Mouse (Mus musculus) MEL (cell line): ENCODE results near the gene Cdkn3.

Experiments used
- CTCF ChIP-seq, 3 experiments: IDR thresholded peaks in 2 of 3; conservative IDR thresholded peaks in 1 of 3; 2 replicates each; pipeline ENCODE4 v1.5.1; 2011 to 2012; ENCODE audit warnings: low read length in 3 of 3, low read depth in 2 of 3, mild to moderate bottlenecking in 2 of 3, improper control_type of control experiment in 1 of 3, inconsistent platforms in 1 of 3, mixed read lengths in 1 of 3, moderate library complexity in 1 of 3; ENCODE audit not compliant: control insufficient read depth in 1 of 3, insufficient read depth in 1 of 3, poor library complexity in 1 of 3, severe bottlenecking in 1 of 3
- ELF1 ChIP-seq: IDR thresholded peaks from 2 replicates; pipeline ENCODE4 v1.6.1; 2014; ENCODE audit warnings: low read depth, mild to moderate bottlenecking, inconsistent platforms, low read length, improper control_type of control experiment, moderate library complexity
- HCFC1 ChIP-seq: IDR thresholded peaks from 2 replicates; pipeline ENCODE4 v1.6.1; 2012; ENCODE audit warnings: low read depth, mild to moderate bottlenecking, inconsistent platforms, low read length, improper control_type of control experiment, moderate library complexity
- MAX ChIP-seq: IDR thresholded peaks from 2 replicates; pipeline ENCODE4 v1.6.1; 2011; ENCODE audit warnings: low read length, improper control_type of control experiment
- MEF2A ChIP-seq: IDR thresholded peaks from 2 replicates; pipeline ENCODE4 v1.6.1; 2014; ENCODE audit warnings: low read depth, mild to moderate bottlenecking, inconsistent platforms, low read length, improper control_type of control experiment; ENCODE audit not compliant: poor library complexity, insufficient replicate concordance, severe bottlenecking; ENCODE audit errors: extremely low read depth
- MXI1 ChIP-seq: IDR thresholded peaks from 2 replicates; pipeline ENCODE4 v1.6.1; 2011; ENCODE audit warnings: mild to moderate bottlenecking, low read depth, low read length, improper control_type of control experiment
- MYC ChIP-seq: IDR thresholded peaks from 2 replicates; pipeline ENCODE4 v1.6.1; 2011; ENCODE audit warnings: low read depth, mild to moderate bottlenecking, low read length, improper control_type of control experiment, moderate library complexity
- POLR2A ChIP-seq, 2 experiments: IDR thresholded peaks; 2 replicates each; pipeline ENCODE4 v1.6.1; 2011 to 2012; ENCODE audit warnings: low read length in 2 of 2, mild to moderate bottlenecking in 2 of 2, control low read depth in 1 of 2, improper control_type of control experiment in 1 of 2, low read depth in 1 of 2, moderate library complexity in 1 of 2; ENCODE audit not compliant: control insufficient read depth in 1 of 2, insufficient read depth in 1 of 2, poor library complexity in 1 of 2
- RCOR1 ChIP-seq: IDR thresholded peaks from 2 replicates; pipeline ENCODE4 v1.6.1; 2012; ENCODE audit warnings: low read depth, mild to moderate bottlenecking, inconsistent platforms, low read length, improper control_type of control experiment
- SIN3A ChIP-seq: IDR thresholded peaks from 2 replicates; pipeline ENCODE4 v1.6.1; 2012; ENCODE audit warnings: low read length, improper control_type of control experiment, inconsistent platforms
- USF1 ChIP-seq: IDR thresholded peaks from 2 replicates; pipeline ENCODE4 v1.6.1; 2014; ENCODE audit warnings: low read depth, mild to moderate bottlenecking, inconsistent platforms, low read length, improper control_type of control experiment, moderate library complexity

DNA sequence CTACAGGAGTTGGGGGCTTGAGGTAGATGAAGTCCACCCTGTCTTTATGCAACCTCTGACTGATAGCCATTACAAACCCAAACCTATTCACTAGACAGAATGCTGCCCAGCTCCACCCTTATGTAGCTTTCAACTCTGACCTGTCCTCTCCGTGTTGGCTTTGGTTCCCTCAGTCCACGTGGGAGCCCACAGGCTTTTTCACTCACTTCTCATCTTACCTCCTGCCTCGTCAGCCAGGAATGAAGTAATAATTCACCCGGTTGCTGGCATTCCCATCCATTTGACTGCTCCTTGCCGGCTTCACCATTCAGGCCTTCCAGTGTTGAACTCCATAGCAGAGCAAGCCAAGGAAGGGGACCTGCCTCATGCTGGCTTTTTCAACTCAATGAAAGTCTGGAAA, 35.4 kb upstream of the Cdkn3 start:
- TF ChIP-seq ELF1, result no peak
- TF ChIP-seq HCFC1, result no peak
- no peak for TF ChIP-seq MEF2A
- TF ChIP-seq POLR2A (IDR thresholded peaks at IDR 0.05; ENCODE audit: control insufficient read depth in 1 of 2, insufficient read depth in 1 of 2, low read depth in 1 of 2, low read length in 2 of 2, poor library complexity in 1 of 2), result no peak
- TF ChIP-seq MAX, result no peak
- TF ChIP-seq USF1, result no peak
- no peak for TF ChIP-seq RCOR1
- no peak for TF ChIP-seq MXI1
- no peak for TF ChIP-seq MYC
- TF ChIP-seq CTCF (IDR thresholded peaks at IDR 0.05 in 2 of 3, conservative IDR thresholded peaks at IDR 0.05 in 1 of 3; ENCODE audit: control insufficient read depth in 1 of 3, insufficient read depth in 1 of 3, low read depth in 2 of 3, low read length in 3 of 3, poor library complexity in 1 of 3, severe bottlenecking in 1 of 3), result no peak
- no peak for TF ChIP-seq SIN3A
